Mouse (Mus musculus): ENCODE measurements around the gene Rab5c.

Rab5c gene

GRCm38 (mm10) chr11:100738066-100738604 lies at the start of gene Rab5c:
Gene Rab5c, minus strand, starts transcription at chr11:100738215.
- DNase-seq (ENCODE audit: low read depth, low spot score), result peak; percentile 99

- DNase-seq (ENCODE audit: low read depth, low spot score), result no peak
Observed at GRCm38 (mm10) chr11:100785774-100786173, 47.8 kb upstream of the Rab5c start.

GRCm38 (mm10) chr11:100784286-100784685 lies 46.3 kb upstream of the Rab5c start:
- no peak for DNase-seq (ENCODE audit: low read depth, low spot score)

GRCm38 (mm10) chr11:100782568-100782967 lies 44.6 kb upstream of the Rab5c start:
- DNase-seq (ENCODE audit: low read depth, low spot score), result no peak

- no peak for DNase-seq (ENCODE audit: low read depth, low spot score)
Observed at GRCm38 (mm10) chr11:100781763-100782475, 43.9 kb upstream of the Rab5c start.

GRCm38 (mm10) chr11:100780247-100780646 lies 42.2 kb upstream of the Rab5c start:
- no peak for DNase-seq (ENCODE audit: low read depth, low spot score)

- DNase-seq (ENCODE audit: low read depth, low spot score), result no peak
Observed at GRCm38 (mm10) chr11:100778069-100778468, 40.1 kb upstream of the Rab5c start.

- DNase-seq (ENCODE audit: low read depth, low spot score), result no peak
Observed at GRCm38 (mm10) chr11:100775921-100776320, 37.9 kb upstream of the Rab5c start.

- DNase-seq (ENCODE audit: low read depth, low spot score), result no peak
Observed at GRCm38 (mm10) chr11:100774261-100774660, 36.2 kb upstream of the Rab5c start.

GRCm38 (mm10) chr11:100770646-100771408 lies 32.8 kb upstream of the Rab5c start, which contains the start of gene Ghdc:
Gene Ghdc, minus strand, starts transcription at chr11:100770957.
- peak; percentile 79 for DNase-seq (ENCODE audit: low read depth, low spot score)

GRCm38 (mm10) chr11:100769980-100770379 lies 32.0 kb upstream of the Rab5c start:
- no peak for DNase-seq (ENCODE audit: low read depth, low spot score)

- DNase-seq (ENCODE audit: low read depth, low spot score), result no peak
Observed at GRCm38 (mm10) chr11:100767871-100768270, 29.9 kb upstream of the Rab5c start.

GRCm38 (mm10) chr11:100766726-100767125 lies 28.7 kb upstream of the Rab5c start:
- DNase-seq (ENCODE audit: low read depth, low spot score), result no peak

- no peak for DNase-seq (ENCODE audit: low read depth, low spot score)
Observed at GRCm38 (mm10) chr11:100762831-100763230, 24.8 kb upstream of the Rab5c start, which contains the start of gene Hcrt. Gene Hcrt, minus strand, starts transcription at chr11:100762931.

- DNase-seq (ENCODE audit: low read depth, low spot score), result peak; percentile 75
Observed at GRCm38 (mm10) chr11:100761547-100762045, 23.6 kb upstream of the Rab5c start.

- DNase-seq (ENCODE audit: low read depth, low spot score), result peak; percentile 93
Observed at GRCm38 (mm10) chr11:100759611-100760233, 21.7 kb upstream of the Rab5c start, which contains the start of gene Kcnh4. Gene Kcnh4, minus strand, starts transcription at chr11:100759942.

GRCm38 (mm10) chr11:100758707-100759610 lies 20.9 kb upstream of the Rab5c start:
- DNase-seq (ENCODE audit: low read depth, low spot score), result no peak

- no peak for DNase-seq (ENCODE audit: low read depth, low spot score)
Observed at GRCm38 (mm10) chr11:100757566-100757965, 19.6 kb upstream of the Rab5c start.

GRCm38 (mm10) chr11:100756476-100756875 lies 18.5 kb upstream of the Rab5c start:
- DNase-seq (ENCODE audit: low read depth, low spot score), result no peak

- peak; percentile 67 for DNase-seq (ENCODE audit: low read depth, low spot score)
Observed at GRCm38 (mm10) chr11:100754693-100755057, 16.7 kb upstream of the Rab5c start.

Measured in telencephalon, adult 2 months (tissue).